Mouse (Mus musculus) small intestine, adult 2 months (tissue): ENCODE results near the gene Aff1.

ENCODE experiments used
- CTCF ChIP-seq: fragments of 200-500 bp; IDR thresholded peaks from 2 replicates; pipeline ENCODE4 v1.5.1; 2012; ENCODE audit warnings: low read depth, mild to moderate bottlenecking, control low read depth, inconsistent platforms, low read length, moderate library complexity, mixed read lengths; ENCODE audit not compliant: insufficient replicate concordance, insufficient read length; ENCODE audit errors: extremely low read depth
- POLR2A ChIP-seq: fragments of 200-500 bp; IDR thresholded peaks from 2 replicates; pipeline ENCODE4 v1.6.1; 2012; ENCODE audit warnings: low read depth, mild to moderate bottlenecking, control low read depth, inconsistent platforms, low read length, moderate library complexity

GRCm38 (mm10) chr5:103846609-103847008 lies 154.4 kb downstream of the Aff1 start:
- TF ChIP-seq POLR2A: no peak
- TF ChIP-seq CTCF: no peak
